Mouse (Mus musculus) large intestine, adult 2 months (tissue): ENCODE measurements around the gene Golga2. TPM values are rescaled to one million over a fixed set of nuclear protein-coding genes. Genes with fewer than 3 reads are reported as not detected.

Experiments used
- DNase-seq: peaks from one replicate; pipeline ENCODE4 v3.0.0-alpha.2; 2012; ENCODE audit warnings: low read depth, low spot score
- WGBS: fragments of 180-500 bp; shearing (Covaris S2); methylation state at CpG from one replicate; pipeline ENCODE4 v1.1.7; 2018; 5-methylcytosine and 5-hydroxymethylcytosine counted together
- polyA plus RNA-seq: library from polyadenylated mRNA; depleted of rRNA; stranded (reverse); fragments of >200 nt; gene quantifications from 2 replicates; pipeline ENCODE4 v1.2.3, GENCODE M21; 2012

The Golga2 gene
- polyA plus RNA-seq, 1 experiment: 26.0 TPM

DNA sequence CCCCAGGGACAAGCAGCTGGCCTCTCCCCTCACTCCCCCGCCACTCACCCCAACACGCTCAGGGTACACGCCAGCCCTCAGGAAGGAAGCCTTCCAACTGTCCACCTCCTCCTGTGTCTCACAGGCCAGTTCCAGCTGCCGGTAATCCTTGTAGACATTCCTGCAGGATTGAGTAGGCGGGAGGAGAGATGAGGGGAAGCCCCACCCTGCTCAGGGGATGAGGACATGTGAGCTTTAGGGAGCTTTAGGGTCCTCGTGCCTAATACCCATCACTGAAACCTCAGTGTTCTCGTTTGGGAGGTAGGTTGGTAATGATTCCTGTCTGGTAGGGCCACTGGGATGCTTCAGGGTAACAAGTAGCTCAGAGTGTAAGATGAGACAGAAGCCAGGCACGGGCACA, 28.6 kb downstream of the Golga2 start:
- 34% methylated on average over 8 of the region's 8 CpGs for WGBS
- DNase-seq: no peak

DNA sequence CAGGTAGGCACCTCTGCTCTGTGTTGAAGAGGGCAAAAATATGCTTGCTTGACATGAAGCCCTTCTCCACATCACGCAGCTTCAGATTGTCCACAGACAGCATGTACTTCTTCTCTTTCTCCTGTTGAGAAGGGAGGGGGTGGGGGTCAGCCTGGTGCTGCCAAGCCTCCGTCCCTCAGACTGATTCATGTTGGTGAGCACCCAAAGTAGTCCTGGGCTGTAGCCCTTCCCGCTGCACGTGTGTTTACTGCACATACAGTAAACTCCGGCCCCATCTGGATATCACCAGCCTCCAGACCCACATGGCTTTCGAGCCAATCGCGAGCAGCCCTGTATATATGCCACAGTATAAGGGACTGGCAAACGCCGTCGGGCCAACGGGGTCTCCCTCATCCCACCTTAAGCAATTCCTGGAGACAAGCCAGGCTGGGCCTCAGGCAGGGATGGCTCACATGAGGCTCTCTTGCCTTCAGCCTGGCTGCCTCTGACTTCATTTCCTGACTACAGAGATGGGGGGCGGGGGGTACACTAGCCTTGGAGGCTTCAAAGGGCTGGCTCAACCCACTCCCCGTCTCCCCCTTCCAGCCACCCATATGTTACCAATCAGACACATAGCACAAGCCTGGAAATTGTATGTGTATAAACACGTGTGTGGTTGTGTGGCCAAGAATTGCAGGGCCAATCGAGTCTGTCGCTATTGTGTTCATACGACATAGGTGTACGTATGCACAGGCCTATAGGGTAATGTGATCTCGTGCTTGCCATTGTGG, 29.9 kb downstream of the Golga2 start:
- whole genome bisulfite sequencing: 68% methylated on average over 20 of the region's 20 CpGs
- DNase-seq: no peak

DNA sequence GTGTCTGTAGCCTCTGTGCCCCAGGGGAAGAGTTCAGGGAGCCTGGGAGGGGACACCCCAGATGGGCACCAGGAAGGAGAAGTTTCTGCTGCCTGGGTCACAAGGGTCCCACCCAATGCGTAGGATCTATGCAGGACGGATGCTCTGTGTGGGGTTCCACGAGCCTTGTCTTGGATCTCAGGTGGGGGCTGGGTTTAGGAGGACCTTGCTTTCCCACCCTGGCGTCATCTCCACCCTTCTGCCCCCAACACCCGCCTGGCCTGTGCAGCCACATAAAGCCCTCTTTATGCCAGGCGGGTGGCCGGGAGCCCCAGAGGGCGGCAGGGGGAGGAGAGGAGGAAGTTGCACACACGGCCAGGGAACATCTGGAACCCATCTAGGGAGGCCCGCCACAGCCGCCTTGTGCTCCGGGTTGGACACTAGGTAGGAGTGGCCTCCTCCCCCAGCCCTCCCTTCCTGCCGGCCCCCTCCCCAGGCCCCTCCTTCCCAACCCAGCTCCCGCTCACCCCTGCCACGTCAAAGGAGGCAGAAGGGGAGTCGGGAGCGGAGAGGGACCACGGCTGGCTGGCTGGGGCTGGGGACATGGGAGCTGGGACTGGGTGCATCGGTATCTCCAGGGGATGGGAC, 30.7 kb downstream of the Golga2 start:
- 18% methylated on average over 19 of the region's 19 CpGs for WGBS
- no peak for DNase-seq

DNA sequence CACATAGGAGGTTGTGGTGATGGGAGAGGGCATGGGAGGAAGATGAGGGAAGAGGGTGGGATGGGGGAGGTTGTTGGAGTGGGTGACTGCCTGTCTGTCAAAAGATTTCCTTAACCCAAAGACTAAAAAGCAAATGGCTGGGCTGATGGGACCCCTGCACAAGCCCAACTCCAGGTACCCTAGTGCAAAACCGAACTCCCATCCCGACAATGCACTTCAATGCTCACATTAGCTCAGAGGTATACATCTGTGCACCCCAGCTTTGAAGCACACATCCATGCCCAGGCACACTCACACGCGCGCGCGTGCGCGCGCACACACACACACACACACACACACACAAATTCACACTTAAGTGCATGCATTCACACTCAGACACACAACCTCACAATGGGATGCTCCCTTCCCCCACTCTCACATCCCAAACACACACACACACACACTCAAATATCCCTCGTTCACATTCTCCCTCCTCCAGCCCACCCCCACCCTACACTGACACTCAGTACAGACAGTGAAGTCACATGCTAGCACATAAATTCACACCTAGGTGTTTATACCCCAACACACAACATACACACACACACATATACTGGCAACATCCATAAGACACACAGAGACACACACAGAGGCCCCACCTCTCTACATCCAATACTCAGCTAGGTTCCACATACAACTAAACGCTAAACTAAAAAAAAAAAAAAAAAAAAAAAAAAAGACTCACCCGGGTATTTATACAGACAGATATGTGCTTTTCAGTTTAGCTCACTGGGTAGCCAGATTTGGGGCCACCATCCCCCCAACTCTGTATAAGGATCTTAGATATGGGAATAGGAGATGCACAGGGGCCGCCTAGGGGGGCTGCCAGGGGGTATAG, 31.8 kb downstream of the Golga2 start:
- WGBS: 73% methylated on average over 14 of the region's 14 CpGs
- no peak for DNase-seq

DNA sequence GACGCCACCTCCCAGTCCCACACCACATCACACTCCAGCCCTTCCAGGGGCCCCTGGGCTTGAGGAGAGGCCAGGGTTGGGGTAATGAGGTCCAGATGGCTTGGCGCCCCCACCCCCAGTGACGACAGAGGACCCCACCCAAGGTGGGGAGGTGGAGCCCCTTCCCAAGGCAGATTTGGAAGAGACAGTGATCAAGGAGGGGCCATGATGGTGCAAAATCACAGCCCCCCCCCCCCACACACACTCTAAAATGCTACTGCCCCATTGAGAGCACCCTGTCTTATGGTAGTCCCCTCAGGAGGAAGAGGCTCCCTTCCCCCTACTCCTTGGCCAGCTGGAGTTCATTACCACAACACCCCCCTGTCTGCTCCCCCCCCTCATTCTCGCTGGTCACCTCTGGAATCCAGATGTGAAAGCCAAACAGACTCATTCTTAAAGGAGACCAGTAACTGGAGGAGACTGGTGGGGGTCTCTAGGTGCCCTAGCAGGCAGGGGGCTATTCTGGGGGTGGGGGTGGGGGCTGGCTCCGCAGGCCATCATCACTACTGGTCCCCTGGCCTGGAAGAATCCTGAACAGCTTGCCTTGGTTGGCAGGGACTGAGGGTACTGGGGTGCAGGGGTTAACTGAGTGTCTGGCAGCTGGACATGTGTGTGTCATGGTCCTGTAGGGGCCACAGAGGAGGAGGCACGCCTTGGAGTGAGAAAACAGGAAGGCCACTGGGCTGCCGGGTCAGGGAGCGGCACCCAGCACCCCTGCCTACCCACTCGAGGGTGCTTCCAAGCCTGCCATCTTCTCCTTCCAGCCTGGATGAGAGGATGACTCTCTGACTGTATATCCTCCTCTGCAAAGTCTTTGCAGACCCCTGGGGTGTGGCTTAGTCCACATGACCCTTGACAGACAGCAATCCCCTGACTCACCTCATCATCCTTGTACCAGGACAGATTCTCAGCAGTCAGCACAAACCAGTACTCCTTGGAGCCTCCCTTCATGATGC, 32.7 kb downstream of the Golga2 start:
- WGBS: 43% methylated on average over 9 of the region's 9 CpGs
- no peak for DNase-seq

DNA sequence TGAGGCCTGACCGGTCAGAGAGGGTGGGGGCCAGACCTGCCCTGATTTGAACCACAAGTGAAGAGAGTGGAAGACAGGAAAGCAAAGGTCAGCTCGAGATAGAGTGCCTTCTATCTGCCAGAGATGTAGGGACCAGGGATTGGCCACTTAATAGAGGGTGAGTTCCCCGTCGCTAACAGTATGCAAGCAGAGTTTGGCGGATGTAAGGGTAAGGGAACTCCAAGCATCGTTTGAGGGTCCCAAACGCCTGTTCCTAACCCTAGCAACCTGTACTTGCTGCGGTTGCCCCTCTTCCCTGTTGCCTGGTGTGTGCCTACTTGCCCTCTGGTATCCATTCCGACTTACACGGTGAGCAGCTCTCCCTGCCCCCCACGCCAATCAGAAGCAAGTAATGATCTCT, 33.5 kb downstream of the Golga2 start:
- 68% methylated on average over 11 of the region's 11 CpGs for WGBS
- no peak for DNase-seq

DNA sequence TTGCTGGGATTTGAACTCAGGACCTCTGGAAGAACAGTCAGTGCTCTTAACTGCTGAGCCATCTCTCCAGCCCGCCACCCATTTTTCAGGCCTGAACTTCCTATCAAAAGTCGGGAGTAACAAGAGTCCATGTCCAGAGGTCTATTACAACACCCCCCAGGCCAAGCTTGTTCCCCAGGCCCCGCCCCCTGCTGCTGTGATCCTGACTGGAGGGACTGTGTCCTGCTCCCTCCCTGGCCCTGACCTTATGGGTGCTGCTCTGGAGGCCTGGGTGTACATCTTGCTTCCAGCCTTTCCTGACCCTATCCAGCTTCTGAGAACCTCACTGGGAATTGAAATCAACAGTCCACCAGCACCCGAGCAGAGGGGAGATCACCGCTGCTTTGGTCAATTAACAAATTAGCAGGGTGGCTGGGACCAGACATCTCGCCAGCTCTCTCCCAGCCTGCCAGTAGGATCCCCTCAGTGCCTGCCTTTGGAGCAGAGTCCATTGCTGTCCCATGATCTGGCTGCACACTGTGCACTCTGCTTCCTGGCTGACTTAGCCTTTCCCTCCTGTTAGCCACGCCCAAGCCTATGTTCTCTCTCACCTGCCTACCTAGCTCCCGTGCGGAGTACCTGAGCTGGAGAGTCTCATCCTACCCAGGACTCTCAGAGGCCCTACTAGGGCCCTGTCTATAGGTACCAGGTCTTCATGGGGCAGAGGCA, 34.6 kb downstream of the Golga2 start:
- no peak for DNase-seq
- WGBS: 51% methylated on average over 9 of the region's 9 CpGs

DNA sequence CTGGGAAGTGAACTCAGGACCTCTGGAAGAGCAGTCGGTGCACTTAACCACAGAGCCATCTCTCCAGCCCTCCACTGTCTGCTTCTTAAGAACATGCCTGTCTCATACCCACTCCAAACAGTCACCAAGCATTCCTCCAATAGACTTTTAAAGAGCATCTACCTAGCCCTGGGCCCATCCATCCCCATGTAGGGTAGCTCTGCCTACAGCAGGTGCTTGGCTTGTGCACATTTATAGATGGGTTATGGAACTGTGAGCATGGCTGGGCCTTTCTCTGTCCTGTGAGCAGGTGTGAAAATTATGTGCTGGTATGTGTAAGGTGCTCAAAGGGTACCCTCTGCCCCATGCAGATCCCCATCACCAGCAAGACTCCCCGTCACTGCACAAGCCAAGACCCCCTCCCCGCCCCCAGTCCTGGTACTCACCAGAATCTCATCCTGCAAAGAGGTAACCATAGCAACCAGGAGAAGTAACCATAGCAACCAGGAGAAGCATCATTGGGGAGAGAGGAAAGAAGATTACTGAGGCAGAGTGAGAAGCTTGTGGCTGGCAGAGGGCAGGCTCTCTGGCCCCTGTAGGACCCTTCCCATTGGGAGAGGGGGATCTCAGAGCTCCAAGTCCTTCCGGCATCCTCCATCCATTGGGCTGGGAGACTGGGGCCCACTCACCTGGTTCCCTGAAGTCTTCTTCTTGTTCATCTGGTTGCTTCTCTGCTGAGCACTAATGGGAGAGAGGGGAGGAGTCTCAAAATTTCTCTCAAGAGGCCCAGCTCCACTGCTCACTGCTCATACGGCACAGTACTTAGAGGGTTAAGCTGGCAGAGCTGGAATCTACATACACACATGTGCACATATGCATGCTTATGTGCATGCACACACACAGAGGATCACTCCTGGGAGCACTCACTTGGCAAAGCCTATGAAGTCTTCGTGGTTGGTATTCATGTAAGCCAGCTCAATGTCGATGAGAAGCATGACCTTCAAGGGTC, 35.9 kb downstream of the Golga2 start:
- WGBS: 83% methylated on average over 7 of the region's 7 CpGs
- no peak for DNase-seq

DNA sequence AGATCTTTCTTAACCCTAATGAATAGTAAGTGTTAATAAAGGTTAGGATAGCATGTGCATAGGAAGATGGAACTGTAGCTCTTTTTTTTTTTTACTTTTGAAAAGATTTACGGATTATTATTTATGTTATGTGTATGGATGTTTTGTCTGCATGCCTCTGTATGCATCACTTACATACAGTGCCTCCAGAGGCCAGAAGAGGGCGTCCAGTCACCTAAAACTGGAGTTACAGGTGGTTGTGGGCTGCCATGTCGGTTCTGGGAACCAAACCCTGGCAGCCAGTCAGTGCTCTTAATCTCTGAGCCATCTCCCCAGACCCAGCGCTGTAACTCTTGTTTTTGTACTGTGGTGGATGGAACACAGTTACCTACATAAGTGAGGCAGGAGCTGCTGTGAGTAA, 37.1 kb downstream of the Golga2 start:
- 59% methylated on average over 4 of the region's 4 CpGs for WGBS
- no peak for DNase-seq

DNA sequence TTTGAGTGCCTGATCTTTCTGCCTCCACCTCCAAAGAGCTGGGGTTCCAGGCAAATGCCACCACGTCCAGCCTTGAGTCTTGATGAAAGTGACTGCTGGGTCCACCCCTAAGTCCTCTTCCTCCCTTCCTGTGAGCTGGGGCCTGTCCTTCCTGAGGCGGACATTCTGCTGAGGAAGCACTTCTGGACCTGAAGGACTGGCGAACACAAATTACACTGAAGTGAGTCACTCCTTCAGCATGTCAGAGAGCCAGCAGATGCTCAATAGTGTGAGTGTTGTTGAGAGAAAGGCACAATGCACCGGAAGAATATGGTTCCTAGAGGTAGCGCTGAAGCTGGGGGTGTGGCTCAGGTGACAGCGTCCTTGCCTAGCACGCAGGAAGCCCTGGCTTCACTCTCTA, 38.2 kb downstream of the Golga2 start:
- no peak for DNase-seq
- 37% methylated on average over 7 of the region's 7 CpGs for WGBS

DNA sequence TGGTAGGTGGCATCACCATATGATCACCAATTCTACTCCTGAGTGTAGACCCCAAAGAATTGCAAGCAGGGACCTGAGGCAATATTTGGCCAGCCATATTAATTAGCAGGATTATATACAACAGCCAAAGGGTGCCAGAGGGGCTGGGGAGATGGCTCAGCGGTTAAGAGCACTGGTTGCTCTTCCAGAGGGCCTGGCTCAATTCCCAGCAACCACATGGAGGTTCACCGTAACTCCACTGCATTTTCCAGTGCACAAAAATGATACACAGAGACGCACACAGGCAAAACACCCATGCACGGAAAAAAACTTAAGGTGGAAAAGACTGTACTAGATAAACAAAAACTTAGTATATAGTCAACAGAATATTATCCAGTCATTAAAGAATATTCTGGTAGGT, 40.0 kb downstream of the Golga2 start:
- no peak for DNase-seq
- 69% methylated on average over 4 of the region's 4 CpGs for WGBS

DNA sequence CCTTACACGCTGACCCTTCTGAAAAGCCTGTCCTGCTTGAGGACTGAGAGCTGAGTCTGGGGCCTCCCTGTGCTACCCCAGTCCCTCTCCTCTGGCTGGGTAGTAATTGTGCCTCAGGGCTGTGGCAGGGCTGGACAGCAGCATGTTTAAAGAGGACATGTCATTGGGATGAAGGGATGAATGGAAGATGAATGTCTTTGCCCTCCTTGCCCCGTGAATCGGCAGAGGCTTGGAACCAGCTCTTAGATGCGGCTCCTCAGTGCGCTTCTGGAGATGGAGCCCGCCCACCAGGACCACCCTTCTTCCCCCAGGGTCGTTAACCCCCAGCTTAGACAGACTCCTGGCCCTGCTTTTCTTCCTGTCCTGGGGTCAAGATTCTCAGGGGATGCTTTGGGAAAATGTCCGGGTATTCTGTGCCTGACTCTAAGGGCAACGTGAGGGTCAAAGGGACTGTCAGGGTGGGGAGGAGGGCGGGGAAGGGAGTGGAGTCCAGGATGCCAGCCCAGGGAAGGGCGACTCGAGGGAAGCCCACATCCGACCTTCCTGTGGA, 41.8 kb downstream of the Golga2 start:
- no peak for DNase-seq
- 44% methylated on average over 13 of the region's 13 CpGs for WGBS

DNA sequence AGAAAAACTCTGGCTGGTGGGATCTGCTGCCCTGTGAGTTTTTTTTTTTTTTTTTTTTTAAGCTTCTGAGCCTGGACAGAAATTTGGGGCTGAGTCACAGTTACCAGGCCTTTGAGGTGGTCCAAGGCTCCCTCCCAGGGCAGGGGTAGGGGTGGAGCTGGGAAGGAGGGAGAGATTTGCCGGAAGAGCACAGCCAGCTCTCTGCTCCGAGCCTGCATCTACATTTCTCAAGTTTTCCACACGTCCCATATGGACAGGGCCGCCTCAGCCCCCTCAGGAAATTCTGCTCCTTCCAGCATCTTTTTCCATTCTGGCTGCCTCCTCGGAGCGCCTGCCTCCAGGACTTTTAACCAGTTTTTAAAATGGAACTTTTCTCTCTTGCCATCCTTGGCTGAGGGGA, 42.3 kb downstream of the Golga2 start:
- 67% methylated on average over 6 of the region's 6 CpGs for WGBS

DNA sequence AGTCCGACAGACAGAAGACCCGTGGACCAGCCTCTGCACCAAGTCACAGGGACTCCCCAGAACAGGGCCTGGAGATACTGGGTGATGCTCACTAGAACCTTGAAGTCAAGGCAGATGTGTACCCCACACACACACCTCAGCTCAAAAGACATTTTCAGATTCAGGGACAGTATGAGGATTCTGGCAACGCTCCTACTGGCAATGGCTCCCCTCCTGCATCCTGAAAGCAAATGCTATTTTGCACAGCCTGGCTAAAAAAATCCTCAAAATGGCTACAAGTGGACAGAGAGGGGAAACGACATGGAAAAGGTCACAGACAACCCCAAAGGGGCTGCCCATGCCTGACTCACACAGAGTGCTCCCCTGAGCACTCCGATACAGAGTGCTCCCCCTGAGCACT, 45.0 kb downstream of the Golga2 start:
- no peak for DNase-seq
- 84% methylated on average over 5 of the region's 5 CpGs for WGBS

More for the DNA sequence above, 42.3 kb downstream of the Golga2 start:
- DNase-seq: no peak

DNA sequence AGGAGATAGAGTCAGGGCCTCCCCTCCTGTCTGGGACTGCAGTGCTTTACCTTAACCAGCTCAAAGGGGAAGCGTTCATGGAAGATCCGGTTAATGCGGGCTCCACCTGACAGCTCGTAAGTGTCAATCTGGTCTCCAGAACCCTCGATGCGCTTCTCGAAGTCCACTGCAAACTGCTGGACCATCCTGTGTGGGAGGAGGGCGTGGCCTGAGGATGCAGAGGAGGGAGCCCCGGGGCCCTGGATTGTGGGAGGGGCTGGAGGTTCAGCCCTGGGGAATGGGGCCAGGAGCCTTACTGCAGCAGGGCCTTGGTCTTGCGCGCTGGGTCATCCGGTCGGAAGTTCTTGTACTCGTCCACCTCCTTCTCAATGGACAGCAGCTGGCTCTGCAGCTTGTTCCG, 48.7 kb downstream of the Golga2 start:
- DNase-seq: no peak
- 48% methylated on average over 15 of the region's 15 CpGs for WGBS

DNA sequence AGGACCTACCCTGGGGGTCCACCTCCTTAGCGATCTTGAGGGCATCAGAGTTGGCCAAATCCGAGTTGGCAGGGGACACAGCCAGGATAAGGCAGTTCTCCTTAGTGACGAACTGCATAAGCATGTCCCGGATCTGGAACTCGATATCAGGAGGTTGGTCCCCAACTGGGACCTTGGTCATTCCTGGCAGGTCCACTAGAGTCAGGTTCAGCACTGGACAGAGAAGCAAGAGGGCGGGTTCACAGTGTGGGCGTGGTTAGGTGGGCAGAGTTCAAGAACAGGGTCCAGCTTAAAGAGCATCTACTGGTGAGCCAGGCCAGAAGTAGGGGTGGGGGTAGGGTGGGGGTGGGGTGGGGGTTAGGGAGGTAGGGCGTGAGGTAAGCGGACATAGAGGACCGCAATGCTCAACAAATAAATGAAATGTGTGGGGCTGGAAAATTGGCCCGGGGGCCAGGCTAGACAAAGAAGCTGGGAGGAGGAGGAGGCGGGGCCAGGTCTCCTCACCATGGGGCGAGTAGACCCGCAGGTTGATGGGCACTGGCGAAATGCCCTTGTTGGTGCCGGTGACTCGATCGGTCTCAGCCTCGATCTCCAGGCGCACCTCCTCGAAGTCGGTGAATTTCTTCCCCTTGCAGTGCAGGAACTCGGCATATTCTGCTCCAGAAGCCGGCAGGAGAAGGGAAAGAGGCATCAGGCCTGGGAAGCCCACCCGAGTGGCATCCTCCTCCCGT, 52.9 kb downstream of the Golga2 start:
- WGBS: 59% methylated on average over 26 of the region's 26 CpGs
- DNase-seq: no peak
